Mouse (Mus musculus): ENCODE data around the gene Smc5. TPM values are rescaled to one million over a fixed set of nuclear protein-coding genes. Genes with fewer than 3 reads are reported as not detected.

The Smc5 gene
- polyA plus RNA-seq (2012; rRNA removed; ENCODE audit: low replicate concordance) = 3.6 and 8.2 TPM in 2 replicates

DNA sequence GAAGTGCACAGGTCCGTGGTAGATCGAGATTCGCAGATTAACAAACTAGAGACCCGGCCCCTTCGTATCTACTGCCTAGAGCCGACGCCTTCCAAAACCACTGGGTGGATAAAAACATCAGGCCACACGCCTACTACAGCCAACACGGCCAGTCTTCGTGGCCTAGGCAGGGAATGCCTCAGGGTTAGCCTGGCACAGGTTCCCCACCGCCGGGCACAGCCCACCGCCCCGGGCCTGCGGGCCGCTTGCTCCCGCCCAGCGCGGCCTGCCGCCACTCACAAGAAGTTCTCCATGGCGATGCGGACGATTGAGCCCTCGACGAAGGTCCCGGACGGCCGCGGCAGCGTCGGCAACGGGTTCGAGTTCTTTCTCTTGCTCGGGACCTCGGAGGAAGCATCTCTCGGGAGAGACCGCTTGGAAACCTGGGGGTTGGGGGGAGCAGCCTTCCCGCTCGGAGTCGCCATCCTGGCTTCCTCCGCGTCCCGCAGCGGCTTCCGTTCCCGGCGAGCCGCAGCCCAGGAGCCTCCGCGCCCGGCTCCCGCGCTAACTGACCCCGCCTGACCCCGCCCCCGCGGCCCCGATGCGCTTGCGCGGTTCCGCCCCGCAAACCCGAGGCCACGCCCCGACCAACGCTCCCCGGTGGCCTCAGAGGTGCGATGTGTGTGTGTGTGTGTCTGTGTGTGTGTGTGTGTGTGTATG lies at the start of gene Smc5:
Smc5 (minus strand) TSS at position 543 of the 699 bp plus-strand sequence.

Other genes with a start within 250 kb of the Smc5 start
- gene Klf9, start 132.7 kb downstream of the Smc5 start, polyA plus RNA-seq (2012; rRNA removed; ENCODE audit: low replicate concordance) = 32.5 and 45.7 TPM in 2 replicates
- 2.1 and 3.5 TPM in 2 replicates for gene Mamdc2, start 174.5 kb upstream of the Smc5 start, polyA plus RNA-seq (2012; rRNA removed; ENCODE audit: low replicate concordance)

Measured in mammary gland, adult 2 months (tissue).